Mouse (Mus musculus) midbrain, embryonic 16.5 days (tissue): Measurements from ENCODE around the gene Tnfsfm13. TPM values are rescaled to one million over a fixed set of nuclear protein-coding genes. Genes with fewer than 3 reads are reported as not detected.
"Not testable (repeated sequence)": the region's sequence is repeated elsewhere in the genome, so short reads cannot be mapped to it uniquely, and the experiment has no call there.

Experiments
- ATAC-seq: fragments of 200-750 bp; cut with Nextera tagmentation; 2 replicates; pipeline ENCODE4 v1.8.0; 2017; ENCODE audit warnings: moderate TSS enrichment
- H3K27ac ChIP-seq: fragments of 300-500 bp; sonication (generic); 2 replicates; pipeline ENCODE4 v1.5.1; 2014; ENCODE audit warnings: mild to moderate bottlenecking, low read length, mixed read lengths
- H3K27me3 ChIP-seq: fragments of 300-500 bp; sonication (generic); 2 replicates; pipeline ENCODE4 v1.6.1; 2014; ENCODE audit warnings: low read depth, low read length, mixed read lengths; ENCODE audit not compliant: control insufficient read depth, insufficient read depth
- H3K36me3 ChIP-seq: fragments of 300-500 bp; sonication (generic); 2 replicates; pipeline ENCODE4 v1.6.1; 2014; ENCODE audit warnings: mild to moderate bottlenecking, low read length, moderate library complexity, mixed read lengths; ENCODE audit not compliant: control insufficient read depth, insufficient read depth
- H3K4me1 ChIP-seq: fragments of 300-500 bp; sonication (generic); 2 replicates; pipeline ENCODE4 v1.6.1; 2014; ENCODE audit warnings: mild to moderate bottlenecking, low read length, mixed read lengths; ENCODE audit not compliant: control insufficient read depth, insufficient read depth
- H3K4me2 ChIP-seq: fragments of 300-500 bp; sonication (generic); 2 replicates; pipeline ENCODE4 v1.6.1; 2014; ENCODE audit warnings: mild to moderate bottlenecking, low read length, mixed read lengths
- H3K4me3 ChIP-seq: fragments of 300-500 bp; sonication (generic); 2 replicates; pipeline ENCODE4 v1.5.1; 2014; ENCODE audit warnings: low read depth, mild to moderate bottlenecking, low read length, moderate library complexity, mixed read lengths
- H3K9ac ChIP-seq: fragments of 300-500 bp; sonication (generic); 2 replicates; pipeline ENCODE4 v1.6.1; 2014; ENCODE audit warnings: low read depth, low read length, mixed read lengths
- H3K9me3 ChIP-seq: fragments of 300-500 bp; sonication (generic); replicated peaks from 2 replicates; pipeline ENCODE4 v1.6.1; 2014; ENCODE audit warnings: mild to moderate bottlenecking, low read length, mixed read lengths; ENCODE audit not compliant: control insufficient read depth, poor library complexity, severe bottlenecking
- WGBS: fragments of 180-500 bp; shearing (Covaris S2); extraction: QIAGEN DNeasy Blood & Tissue Kit; methylation state at CpG from one replicate; pipeline ENCODE4 v1.1.7; 2014; 5-methylcytosine and 5-hydroxymethylcytosine counted together
- polyA plus RNA-seq: library from polyadenylated mRNA; unstranded; fragments of >200 nt; fragmentation: Nextera tagmentation; extraction: Ambion mirVana; gene quantifications from 2 replicates; pipeline ENCODE4 v1.2.1, GENCODE M21; 2015

The Tnfsfm13 gene
- polyA plus RNA-seq, 1 experiment from 2014 or later, result 0.87 TPM

GRCm38 (mm10) chr11:69707873-69708381, 12.0 kb upstream of the Tnfsfm13 start:
- Histone ChIP-seq H3K27me3 (no peaks in the 10 kb centered on the region), H3K9me3 (no peaks in the 10 kb centered on the region), H3K4me2 (no peak overlapping the region), H3K27ac (no peak overlapping the region), H3K4me1 (no peaks in the 10 kb centered on the region), H3K36me3 (no peaks in the 10 kb centered on the region), H3K9ac (no peak overlapping the region), H3K4me3 (no peak overlapping the region)
- ATAC-seq, result no peak
- WGBS, result 84% methylated on average over 4 of the region's 4 CpGs

- no peak for ATAC-seq
- no peak overlapping the region for H3K27ac ChIP-seq
Observed at GRCm38 (mm10) chr11:69707480-69707847, 11.6 kb upstream of the Tnfsfm13 start.

GRCm38 (mm10) chr11:69706775-69707479, 11.0 kb upstream of the Tnfsfm13 start:
- WGBS, result 51% methylated on average over 6 of the region's 6 CpGs
- ATAC-seq, result no peak
- Histone ChIP-seq H3K27me3 (no peaks in the 10 kb centered on the region), H3K4me3 (no peak overlapping the region), H3K4me2 (no peak overlapping the region), H3K36me3 (no peaks in the 10 kb centered on the region), H3K4me1 (no peaks in the 10 kb centered on the region), H3K27ac (no peak overlapping the region), H3K9ac (no peak overlapping the region), H3K9me3 (no peaks in the 10 kb centered on the region)

More at GRCm38 (mm10) chr11:69707480-69707847, 11.6 kb upstream of the Tnfsfm13 start:
- Histone ChIP-seq H3K9ac (no peak overlapping the region), H3K4me3 (no peak overlapping the region), H3K27me3 (no peaks in the 10 kb centered on the region), H3K9me3 (no peaks in the 10 kb centered on the region), H3K4me2 (no peak overlapping the region), H3K4me1 (no peaks in the 10 kb centered on the region), H3K36me3 (no peaks in the 10 kb centered on the region)
- WGBS, result 88% methylated on average over 4 of the region's 4 CpGs

DNA sequence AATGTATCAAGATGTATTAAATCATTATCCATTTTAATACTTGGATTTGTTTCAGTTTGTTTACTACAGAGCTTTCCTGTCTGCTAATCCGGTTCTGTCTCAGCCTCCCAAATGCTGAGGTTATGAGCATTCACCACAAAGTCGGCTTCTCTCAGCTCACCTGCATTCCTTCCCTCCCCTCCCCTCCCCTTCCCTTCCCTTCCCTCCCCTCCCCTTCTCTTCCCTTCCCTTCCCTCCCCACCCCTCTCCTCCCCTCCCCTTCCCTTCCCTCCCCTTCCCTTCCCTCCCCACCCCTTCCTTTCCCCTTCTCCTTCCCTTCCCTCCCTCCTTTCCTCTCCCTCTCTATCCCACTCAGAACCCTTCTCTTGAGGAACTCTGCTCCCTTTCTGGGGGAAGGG, 8.7 kb upstream of the Tnfsfm13 start:
- no peak overlapping the region for H3K4me3 ChIP-seq
- H3K27me3 ChIP-seq, result no peaks in the 10 kb centered on the region
- ATAC-seq, result no peak
- no peak overlapping the region for H3K9ac ChIP-seq
- 59% methylated on average over 2 of the region's 2 CpGs for WGBS
- no peaks in the 10 kb centered on the region for H3K36me3 ChIP-seq
- H3K27ac ChIP-seq, result no peak overlapping the region
- H3K4me1 ChIP-seq, result no peaks in the 10 kb centered on the region
- no peak overlapping the region for H3K4me2 ChIP-seq
- no peaks in the 10 kb centered on the region for H3K9me3 ChIP-seq

DNA sequence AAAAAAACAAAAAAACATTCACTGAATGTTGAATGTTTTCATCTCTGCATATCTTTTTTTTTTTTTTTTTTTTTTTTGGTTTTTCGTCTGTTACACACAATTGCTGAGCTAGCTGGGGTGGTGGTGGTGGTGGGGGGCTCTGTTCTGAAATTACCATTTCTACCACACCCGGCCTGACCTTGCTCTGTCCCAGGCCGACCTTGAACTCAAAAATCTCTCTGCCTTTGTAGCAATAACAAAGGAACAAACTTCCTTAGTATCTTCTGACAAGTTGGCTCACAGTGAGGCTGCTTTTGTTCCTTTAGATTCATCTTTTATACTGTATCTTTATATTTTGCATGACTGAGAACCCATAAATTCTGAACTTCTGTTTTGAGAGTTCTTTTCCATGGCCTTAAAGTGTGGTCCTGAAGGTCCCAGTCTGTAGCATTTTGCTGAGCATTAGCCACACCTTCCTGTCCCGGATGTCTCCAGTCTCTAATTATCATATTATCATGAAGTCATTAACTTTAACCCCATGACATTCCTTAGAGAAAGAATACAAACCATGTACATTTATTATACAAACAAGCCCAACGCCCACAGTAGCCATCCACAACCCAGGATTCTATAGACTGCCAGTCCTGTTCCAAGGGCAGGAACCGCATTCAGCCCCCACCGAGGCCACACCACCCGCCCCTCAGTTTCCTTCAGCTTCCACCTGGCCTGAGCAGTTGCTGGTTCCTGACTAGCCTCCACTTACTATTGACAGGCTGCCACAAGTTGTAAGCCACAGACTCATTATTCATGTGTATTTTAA, 8.1 kb upstream of the Tnfsfm13 start:
- H3K27me3 ChIP-seq, result no peaks in the 10 kb centered on the region
- H3K9ac ChIP-seq, result no peak overlapping the region
- H3K4me2 ChIP-seq, result no peak overlapping the region
- no peak for ATAC-seq
- H3K27ac ChIP-seq, result no peak overlapping the region
- H3K36me3 ChIP-seq, result no peaks in the 10 kb centered on the region
- no peaks in the 10 kb centered on the region for H3K9me3 ChIP-seq
- 70% methylated on average over 8 of the region's 8 CpGs for WGBS
- no peak overlapping the region for H3K4me3 ChIP-seq
- no peaks in the 10 kb centered on the region for H3K4me1 ChIP-seq

- not testable (repeated sequence) for H3K27ac ChIP-seq, ATAC-seq, H3K27me3 ChIP-seq, H3K4me2 ChIP-seq, H3K36me3 ChIP-seq, H3K9ac ChIP-seq, H3K4me1 ChIP-seq, H3K4me3 ChIP-seq, H3K9me3 ChIP-seq
- 73% methylated on average over 2 of the region's 3 CpGs for WGBS
Observed at GRCm38 (mm10) chr11:69703381-69703780, 7.5 kb upstream of the Tnfsfm13 start.

DNA sequence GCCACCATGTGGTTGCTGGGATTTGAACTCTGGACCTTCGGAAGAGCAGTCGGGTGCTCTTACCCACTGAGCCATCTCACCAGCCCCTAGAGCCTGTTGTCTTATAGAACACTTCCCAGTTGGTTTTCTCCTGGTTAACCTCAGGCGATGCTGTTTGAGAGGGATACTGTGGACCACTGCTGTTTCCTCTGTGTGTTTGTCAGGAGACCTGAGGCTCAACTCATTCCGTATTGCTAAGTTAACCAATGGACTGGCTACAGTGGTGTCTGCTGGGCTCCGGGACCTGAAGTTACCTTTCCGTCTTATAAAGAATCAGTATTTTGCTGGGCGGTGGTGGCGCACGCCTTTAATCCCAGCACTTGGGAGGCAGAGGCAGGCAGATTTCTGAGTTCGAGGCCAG, 7.0 kb upstream of the Tnfsfm13 start:
- H3K36me3 ChIP-seq, H3K27ac ChIP-seq, H3K4me2 ChIP-seq, H3K27me3 ChIP-seq, H3K4me1 ChIP-seq, H3K4me3 ChIP-seq, H3K9ac ChIP-seq, H3K9me3 ChIP-seq, ATAC-seq: not testable (repeated sequence)
- WGBS, result 96% methylated on average over 10 of the region's 10 CpGs

DNA sequence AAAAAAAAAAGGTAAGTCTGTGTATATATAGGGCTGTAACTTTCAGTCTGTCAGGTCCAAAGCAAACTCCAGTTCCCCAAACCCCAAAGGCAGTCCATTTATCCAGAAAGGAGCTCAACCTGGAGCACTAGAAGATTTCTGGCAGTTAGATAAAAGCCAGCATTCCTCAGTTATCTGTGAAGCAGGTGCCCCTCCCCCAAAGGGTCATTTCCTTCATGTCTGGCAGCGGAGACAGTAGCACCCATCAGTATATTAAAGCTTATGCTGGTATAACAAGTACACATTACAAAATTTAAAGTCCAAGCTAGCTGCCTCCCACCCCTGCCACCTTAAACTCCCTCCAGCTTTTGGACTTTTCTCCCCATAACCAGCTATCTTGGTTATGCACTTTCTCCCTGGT, 3.7 kb upstream of the Tnfsfm13 start:
- Histone ChIP-seq H3K27me3 (no peaks in the 10 kb centered on the region), H3K4me1 (peaks cover 14% of the 10 kb centered on the region), H3K4me3 (no peak overlapping the region), H3K4me2 (no peak overlapping the region), H3K9ac (no peak overlapping the region), H3K27ac (no peak overlapping the region), H3K36me3 (no peaks in the 10 kb centered on the region), H3K9me3 (no peaks in the 10 kb centered on the region)
- 90% methylated on average over 1 of the region's 1 CpGs for WGBS
- ATAC-seq, result no peak

- H3K36me3 ChIP-seq, result no peaks in the 10 kb centered on the region
- no peak overlapping the region for H3K9ac ChIP-seq
- no peak for ATAC-seq
- H3K4me1 ChIP-seq, result peaks cover 14% of the 10 kb centered on the region
- no peak overlapping the region for H3K4me3 ChIP-seq
- no peaks in the 10 kb centered on the region for H3K9me3 ChIP-seq
- no peak overlapping the region for H3K4me2 ChIP-seq
- no peaks in the 10 kb centered on the region for H3K27me3 ChIP-seq
- WGBS, result 67% methylated on average over 5 of the region's 5 CpGs
- no peak overlapping the region for H3K27ac ChIP-seq
Observed at GRCm38 (mm10) chr11:69698574-69698973, 2.7 kb upstream of the Tnfsfm13 start.
